Mouse (Mus musculus): Measurements from ENCODE around the gene Nudt8. TPM values are rescaled to one million over a fixed set of nuclear protein-coding genes. Genes with fewer than 3 reads are reported as not detected.

Gene Nudt8
- polyA plus RNA-seq, 1 experiment, result 19.7 TPM

DNA sequence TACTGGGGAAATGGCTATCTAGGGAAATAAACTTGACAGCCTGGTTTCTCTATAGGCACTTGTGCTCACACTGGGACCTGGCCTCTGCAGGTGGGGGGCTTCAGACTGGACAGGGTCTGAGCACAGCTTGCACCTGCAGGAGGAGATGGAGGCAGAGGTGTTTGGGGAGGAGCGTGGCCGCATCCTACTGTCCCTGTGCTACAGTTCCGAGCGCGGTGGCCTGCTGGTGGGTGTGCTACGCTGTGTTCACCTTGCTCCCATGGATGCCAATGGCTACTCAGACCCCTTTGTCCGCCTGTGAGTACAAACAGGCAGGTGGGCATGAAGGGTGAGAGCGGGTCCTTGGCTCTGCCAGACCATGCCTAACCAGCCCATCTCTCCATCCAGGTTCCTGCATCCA lies 5.6 kb downstream of the Nudt8 start:
- no peak overlapping the region for H3K27ac ChIP-seq (ENCODE audit: insufficient read depth, low read length)
- no peak overlapping the region for H3K4me3 ChIP-seq (ENCODE audit: insufficient read depth, low read length)
- H3K4me1 ChIP-seq (ENCODE audit: control insufficient read depth, insufficient read depth, low read length), result no peaks in the 10 kb centered on the region
- no peak for TF ChIP-seq POLR2A (IDR thresholded peaks at IDR 0.05; ENCODE audit: low read depth, low read length)
- no peak for TF ChIP-seq CTCF (IDR thresholded peaks at IDR 0.05; ENCODE audit: borderline replicate concordance, insufficient read depth, low read length)

GRCm38 (mm10) chr19:4011086-4011485 lies 10.7 kb downstream of the Nudt8 start:
- TF ChIP-seq POLR2A (IDR thresholded peaks at IDR 0.05; ENCODE audit: low read depth, low read length) (no peak), CTCF (IDR thresholded peaks at IDR 0.05; ENCODE audit: borderline replicate concordance, insufficient read depth, low read length) (no peak)
- Histone ChIP-seq H3K27ac (ENCODE audit: insufficient read depth, low read length) (no peak overlapping the region), H3K4me3 (ENCODE audit: insufficient read depth, low read length) (no peak overlapping the region), H3K4me1 (ENCODE audit: control insufficient read depth, insufficient read depth, low read length) (peaks cover 2% of the 10 kb centered on the region; the same call in 1 of the 2 replicates)

GRCm38 (mm10) chr19:4012432-4013022 lies 12.1 kb downstream of the Nudt8 start, which contains the start of gene Ndufv1:
Gene Ndufv1 (minus strand): TSS chr19:4012806.
- TF ChIP-seq CTCF (IDR thresholded peaks at IDR 0.05; ENCODE audit: borderline replicate concordance, insufficient read depth, low read length) (peak; percentile 56; the same call in 1 of the 2 replicates), POLR2A (IDR thresholded peaks at IDR 0.05; ENCODE audit: low read depth, low read length) (peak; percentile 64)
- Histone ChIP-seq H3K4me1 (ENCODE audit: control insufficient read depth, insufficient read depth, low read length) (peaks cover 2% of the 10 kb centered on the region; the same call in 1 of the 2 replicates), H3K27ac (ENCODE audit: insufficient read depth, low read length) (no peak within 1 kb of the TSS), H3K4me3 (ENCODE audit: insufficient read depth, low read length) (peak within 1 kb of the TSS; percentile 77)

GRCm38 (mm10) chr19:4013066-4013465 lies 12.7 kb downstream of the Nudt8 start:
- Histone ChIP-seq H3K27ac (ENCODE audit: insufficient read depth, low read length) (no peak overlapping the region), H3K4me3 (ENCODE audit: insufficient read depth, low read length) (0 out of 2 replicates have a peak overlapping the region, but pooled peaks have one; percentile 16), H3K4me1 (ENCODE audit: control insufficient read depth, insufficient read depth, low read length) (peaks cover 2% of the 10 kb centered on the region; the same call in 1 of the 2 replicates)
- TF ChIP-seq POLR2A (IDR thresholded peaks at IDR 0.05; ENCODE audit: low read depth, low read length), result no peak
- no peak for TF ChIP-seq CTCF (IDR thresholded peaks at IDR 0.05; ENCODE audit: borderline replicate concordance, insufficient read depth, low read length)

DNA sequence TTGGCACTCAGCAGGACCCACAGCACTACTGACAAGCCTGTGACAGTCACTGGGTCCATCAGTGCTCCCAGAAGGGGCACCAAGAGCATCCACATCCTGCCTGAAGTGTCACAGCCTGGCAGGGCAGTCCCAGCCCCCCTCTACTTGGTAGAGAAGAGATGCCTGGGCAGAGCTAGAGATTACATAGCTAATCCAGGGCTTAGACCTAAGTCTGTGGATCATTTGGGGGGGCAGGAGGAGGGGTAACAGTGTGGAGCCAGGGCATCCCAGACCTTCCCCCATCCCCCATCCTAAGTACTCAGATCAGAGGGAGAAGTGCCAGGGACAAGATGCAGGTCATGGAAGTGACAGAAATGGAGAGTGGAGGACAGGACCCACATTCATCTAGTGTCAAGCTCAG lies 14.4 kb downstream of the Nudt8 start:
- peaks cover 2% of the 10 kb centered on the region; the same call in 1 of the 2 replicates for H3K4me1 ChIP-seq (ENCODE audit: control insufficient read depth, insufficient read depth, low read length)
- TF ChIP-seq CTCF (IDR thresholded peaks at IDR 0.05; ENCODE audit: borderline replicate concordance, insufficient read depth, low read length) (no peak), POLR2A (IDR thresholded peaks at IDR 0.05; ENCODE audit: low read depth, low read length) (no peak)
- no peak overlapping the region for H3K27ac ChIP-seq (ENCODE audit: insufficient read depth, low read length)
- H3K4me3 ChIP-seq (ENCODE audit: insufficient read depth, low read length), result no peak overlapping the region

GRCm38 (mm10) chr19:4015635-4016034 lies 15.3 kb downstream of the Nudt8 start:
- Histone ChIP-seq H3K27ac (ENCODE audit: insufficient read depth, low read length) (no peak overlapping the region), H3K4me3 (ENCODE audit: insufficient read depth, low read length) (no peak overlapping the region), H3K4me1 (ENCODE audit: control insufficient read depth, insufficient read depth, low read length) (peaks cover 2% of the 10 kb centered on the region; the same call in 1 of the 2 replicates)
- no peak for TF ChIP-seq POLR2A (IDR thresholded peaks at IDR 0.05; ENCODE audit: low read depth, low read length)

- Histone ChIP-seq H3K4me3 (ENCODE audit: insufficient read depth, low read length) (no peak overlapping the region), H3K27ac (ENCODE audit: insufficient read depth, low read length) (no peak overlapping the region), H3K4me1 (ENCODE audit: control insufficient read depth, insufficient read depth, low read length) (no peaks in the 10 kb centered on the region)
- no peak for TF ChIP-seq POLR2A (IDR thresholded peaks at IDR 0.05; ENCODE audit: low read depth, low read length)
- no peak for TF ChIP-seq CTCF (IDR thresholded peaks at IDR 0.05; ENCODE audit: borderline replicate concordance, insufficient read depth, low read length)
Observed at GRCm38 (mm10) chr19:4017921-4018587, 17.7 kb downstream of the Nudt8 start.

GRCm38 (mm10) chr19:4018743-4019583 lies 18.6 kb downstream of the Nudt8 start:
- Histone ChIP-seq H3K4me3 (ENCODE audit: insufficient read depth, low read length) (no peak overlapping the region), H3K27ac (ENCODE audit: insufficient read depth, low read length) (no peak overlapping the region), H3K4me1 (ENCODE audit: control insufficient read depth, insufficient read depth, low read length) (no peaks in the 10 kb centered on the region)
- TF ChIP-seq CTCF (IDR thresholded peaks at IDR 0.05; ENCODE audit: borderline replicate concordance, insufficient read depth, low read length) (peak; percentile 58; the same call in 1 of the 2 replicates), POLR2A (IDR thresholded peaks at IDR 0.05; ENCODE audit: low read depth, low read length) (no peak)

DNA sequence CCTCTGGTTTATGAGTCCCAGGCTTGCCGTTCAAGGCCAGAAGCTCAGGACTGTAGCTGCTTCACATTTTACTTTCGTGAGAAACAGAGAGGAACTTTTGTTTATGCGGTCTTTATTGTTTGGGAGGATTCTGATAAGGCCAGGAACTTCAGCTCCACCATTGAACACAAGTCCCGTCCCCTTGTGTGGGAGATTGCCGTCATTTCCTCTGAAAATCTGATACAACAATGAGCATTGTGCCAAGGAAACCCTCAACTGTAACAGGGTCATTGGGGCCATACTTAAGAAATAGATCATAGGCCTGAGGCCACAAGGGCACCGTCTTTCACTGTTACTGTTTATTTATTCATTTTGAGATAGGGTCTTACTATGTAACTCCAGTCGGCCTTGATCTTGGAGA lies 22.8 kb downstream of the Nudt8 start:
- no peak overlapping the region for H3K4me3 ChIP-seq (ENCODE audit: insufficient read depth, low read length)

More for the DNA sequence above, 22.8 kb downstream of the Nudt8 start:
- Histone ChIP-seq H3K4me1 (ENCODE audit: control insufficient read depth, insufficient read depth, low read length) (no peaks in the 10 kb centered on the region), H3K27ac (ENCODE audit: insufficient read depth, low read length) (no peak overlapping the region)
- TF ChIP-seq CTCF (IDR thresholded peaks at IDR 0.05; ENCODE audit: borderline replicate concordance, insufficient read depth, low read length) (no peak), POLR2A (IDR thresholded peaks at IDR 0.05; ENCODE audit: low read depth, low read length) (no peak)
